Mouse (Mus musculus) kidney, adult 2 months (tissue): ENCODE measurements around the gene Nmnat2.

ENCODE experiments used
- CTCF ChIP-seq: fragments of 200-500 bp; conservative IDR thresholded peaks from 2 replicates; pipeline ENCODE4 v1.5.1; 2011; ENCODE audit warnings: low read depth, mild to moderate bottlenecking, control low read depth, low read length, moderate library complexity, mixed read lengths; ENCODE audit not compliant: insufficient read depth, insufficient read length
- POLR2A ChIP-seq: fragments of 200-500 bp; IDR thresholded peaks from one replicate; pipeline ENCODE4 v1.6.1; 2011; ENCODE audit warnings: low read depth, low read length, control low read depth

- TF ChIP-seq POLR2A (no peak), CTCF (no peak)
Measured at GRCm38 (mm10) chr1:153066387-153066781, 111.6 kb downstream of the Nmnat2 start.
